Mouse (Mus musculus) small intestine, adult 2 months (tissue): ENCODE data around the gene Tnfrsf9. TPM values are rescaled to one million over a fixed set of nuclear protein-coding genes. Genes with fewer than 3 reads are reported as not detected.
"Not testable (repeated sequence)": the region's sequence is repeated elsewhere in the genome, so short reads cannot be mapped to it uniquely, and the experiment has no call there.

ENCODE experiments used
- H3K27ac ChIP-seq: fragments of 200-500 bp; 2 replicates; pipeline ENCODE4 v1.5.1; 2012; ENCODE audit warnings: low read depth, low read length, control low read depth, inconsistent platforms; ENCODE audit not compliant: insufficient read depth
- H3K27me3 ChIP-seq: fragments of 200-500 bp; 2 replicates; pipeline ENCODE4 v1.6.1; 2012; ENCODE audit warnings: mild to moderate bottlenecking, moderate library complexity, low read length, inconsistent platforms; ENCODE audit not compliant: control insufficient read depth, insufficient read depth
- H3K36me3 ChIP-seq: fragments of 200-500 bp; 2 replicates; pipeline ENCODE4 v1.6.1; 2012; ENCODE audit warnings: mild to moderate bottlenecking, low read length, control low read depth, inconsistent platforms; ENCODE audit not compliant: control insufficient read depth, insufficient read depth
- H3K4me1 ChIP-seq: fragments of 200-500 bp; 2 replicates; pipeline ENCODE4 v1.6.1; 2012; ENCODE audit warnings: low read length, inconsistent platforms, mixed read lengths; ENCODE audit not compliant: control insufficient read depth, insufficient read depth, insufficient read length
- H3K4me3 ChIP-seq: fragments of 200-500 bp; 2 replicates; pipeline ENCODE4 v1.5.1; 2012; ENCODE audit warnings: low read depth, mild to moderate bottlenecking, control low read depth, inconsistent platforms, low read length, moderate library complexity
- CTCF ChIP-seq: fragments of 200-500 bp; IDR thresholded peaks from 2 replicates; pipeline ENCODE4 v1.5.1; 2012; ENCODE audit warnings: low read depth, mild to moderate bottlenecking, control low read depth, inconsistent platforms, low read length, moderate library complexity, mixed read lengths; ENCODE audit not compliant: insufficient replicate concordance, insufficient read length; ENCODE audit errors: extremely low read depth
- POLR2A ChIP-seq: fragments of 200-500 bp; IDR thresholded peaks from 2 replicates; pipeline ENCODE4 v1.6.1; 2012; ENCODE audit warnings: low read depth, mild to moderate bottlenecking, control low read depth, inconsistent platforms, low read length, moderate library complexity
- WGBS: fragments of 180-500 bp; shearing (Covaris S2); methylation state at CpG from one replicate; pipeline ENCODE4 v1.1.7; 2018; 5-methylcytosine and 5-hydroxymethylcytosine counted together
- polyA plus RNA-seq: library from polyadenylated mRNA; depleted of rRNA; stranded (reverse); fragments of >200 nt; gene quantifications from 2 replicates; pipeline ENCODE4 v1.2.3, GENCODE M21; 2012

Gene Tnfrsf9
- polyA plus RNA-seq, 1 experiment = 1.3 TPM

DNA sequence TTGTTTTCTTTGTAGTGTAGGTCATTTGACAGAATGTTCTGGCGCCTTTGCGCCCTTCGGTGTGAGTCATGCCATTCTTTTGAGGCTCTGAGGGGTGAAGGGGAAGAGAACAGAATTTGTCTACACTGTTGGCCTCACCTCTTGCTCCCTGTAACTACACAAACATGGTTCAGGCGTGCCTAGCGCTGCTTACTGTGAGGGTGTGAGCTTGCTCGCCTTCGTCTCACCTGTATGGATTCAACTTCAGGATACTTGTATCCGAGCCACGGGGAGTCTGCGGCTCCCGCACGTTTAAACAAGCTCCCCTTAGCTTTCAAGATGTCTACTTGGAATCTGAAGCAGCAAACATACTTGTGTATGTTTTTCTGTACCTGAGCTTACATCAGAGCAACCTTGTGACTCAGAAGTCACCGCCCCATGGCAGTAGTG lies 43.4 kb upstream of the Tnfrsf9 start:
- no peak for TF ChIP-seq POLR2A
- TF ChIP-seq CTCF = no peak
- WGBS = 84% methylated on average over 13 of the region's 13 CpGs
- no peak overlapping the region for H3K27ac ChIP-seq
- H3K4me1 ChIP-seq = no peaks in the 10 kb centered on the region; the same call in 1 of the 2 replicates
- H3K27me3 ChIP-seq = no peaks in the 10 kb centered on the region
- no peak overlapping the region for H3K4me3 ChIP-seq
- peaks cover 24% of the 10 kb centered on the region for H3K36me3 ChIP-seq

DNA sequence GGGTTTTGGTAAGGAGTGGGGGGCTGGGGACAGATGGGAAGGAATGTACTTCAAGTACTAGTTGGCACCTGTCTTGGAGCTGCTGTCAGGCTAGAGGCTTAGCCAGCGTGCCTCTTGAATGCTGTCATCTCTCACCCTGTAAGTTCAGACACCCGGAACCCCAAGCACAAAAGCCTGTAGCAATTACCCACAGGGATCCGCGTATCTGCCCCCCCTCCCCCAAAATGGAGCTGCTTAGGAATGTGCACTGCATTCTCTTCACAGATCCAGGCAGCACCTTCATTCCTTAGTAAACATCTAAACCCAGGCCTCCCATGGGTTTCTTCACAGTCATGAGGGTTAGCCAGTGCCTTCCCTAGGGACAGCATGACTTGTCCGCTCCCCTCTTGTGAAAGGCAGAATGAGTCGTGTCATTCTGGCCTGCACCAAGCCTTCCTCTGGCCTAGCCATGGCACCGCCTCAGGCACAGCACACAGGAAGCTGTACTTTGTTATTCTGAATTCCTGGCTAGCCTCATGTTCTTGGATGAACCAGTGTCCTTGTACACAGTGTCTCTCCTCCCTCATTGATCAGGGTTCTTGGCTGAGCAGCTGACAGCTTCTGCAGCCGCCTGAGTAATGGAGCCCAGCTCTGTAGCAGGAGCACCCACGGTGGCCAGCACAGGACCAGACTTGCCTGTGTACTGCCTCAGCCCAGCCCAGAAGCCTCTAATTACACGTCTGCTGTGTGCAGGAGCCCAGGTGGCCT lies 42.8 kb upstream of the Tnfrsf9 start:
- WGBS = 55% methylated on average over 10 of the region's 10 CpGs
- Histone ChIP-seq H3K27me3 (no peaks in the 10 kb centered on the region), H3K4me3 (no peak overlapping the region), H3K4me1 (no peaks in the 10 kb centered on the region; the same call in 1 of the 2 replicates), H3K36me3 (peaks cover 18% of the 10 kb centered on the region), H3K27ac (peak overlapping the region; percentile 42; the same call in 1 of the 2 replicates)
- TF ChIP-seq POLR2A (no peak), CTCF (no peak)

DNA sequence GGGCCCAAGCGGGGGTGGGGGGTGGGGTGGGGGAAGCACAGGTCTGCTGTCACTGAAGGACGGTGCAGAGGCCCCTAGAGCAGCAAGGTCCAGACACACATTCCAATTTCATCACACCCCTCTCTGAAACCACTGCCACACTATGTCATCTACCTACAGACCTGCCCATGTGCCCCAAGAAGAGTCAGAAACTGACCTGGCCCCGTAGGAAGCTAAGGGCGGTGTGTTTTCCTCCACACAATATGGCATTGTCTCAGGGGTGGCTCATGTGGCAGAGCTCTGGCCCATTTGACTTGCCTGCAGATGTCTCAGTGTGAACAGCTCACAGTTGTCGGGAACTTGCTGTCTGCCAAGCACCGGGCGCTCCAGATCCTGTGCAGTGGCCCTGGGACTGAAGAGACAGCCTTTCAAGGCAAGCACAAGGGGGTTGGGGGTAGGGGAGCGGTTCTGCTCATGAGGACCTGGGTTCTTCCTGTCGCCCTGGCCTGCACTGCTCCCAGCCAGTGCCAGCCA lies 42.2 kb upstream of the Tnfrsf9 start:
- 62% methylated on average over 9 of the region's 9 CpGs for WGBS
- Histone ChIP-seq H3K4me1 (no peaks in the 10 kb centered on the region; the same call in 1 of the 2 replicates), H3K36me3 (peaks cover 12% of the 10 kb centered on the region; the same call in 1 of the 2 replicates), H3K4me3 (no peak overlapping the region), H3K27ac (no peak overlapping the region), H3K27me3 (no peaks in the 10 kb centered on the region)
- TF ChIP-seq POLR2A (no peak), CTCF (no peak)

DNA sequence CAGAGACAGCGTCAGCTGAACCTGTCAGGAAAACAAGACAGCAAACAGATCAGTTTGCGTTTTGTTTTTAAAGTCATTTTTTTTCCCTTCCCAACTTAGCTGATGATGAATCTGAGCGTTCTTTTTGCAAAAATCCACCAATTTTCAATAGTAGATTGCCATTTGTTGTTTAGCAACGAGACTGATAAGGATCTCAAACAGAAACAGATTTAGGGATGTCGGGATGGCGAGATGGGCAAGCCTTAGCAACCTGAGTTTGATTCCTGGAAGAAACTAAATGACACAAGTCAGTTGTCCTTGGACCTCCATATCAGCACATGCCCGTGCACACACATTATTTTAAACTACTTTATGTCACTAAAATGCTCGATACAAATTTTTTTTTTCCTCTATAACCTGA lies 41.7 kb upstream of the Tnfrsf9 start:
- 77% methylated on average over 8 of the region's 8 CpGs for WGBS
- Histone ChIP-seq H3K4me3 (no peak overlapping the region), H3K27me3 (no peaks in the 10 kb centered on the region), H3K27ac (no peak overlapping the region), H3K36me3 (peaks cover 7% of the 10 kb centered on the region; the same call in 1 of the 2 replicates), H3K4me1 (no peaks in the 10 kb centered on the region; the same call in 1 of the 2 replicates)
- no peak for TF ChIP-seq POLR2A
- TF ChIP-seq CTCF = no peak

DNA sequence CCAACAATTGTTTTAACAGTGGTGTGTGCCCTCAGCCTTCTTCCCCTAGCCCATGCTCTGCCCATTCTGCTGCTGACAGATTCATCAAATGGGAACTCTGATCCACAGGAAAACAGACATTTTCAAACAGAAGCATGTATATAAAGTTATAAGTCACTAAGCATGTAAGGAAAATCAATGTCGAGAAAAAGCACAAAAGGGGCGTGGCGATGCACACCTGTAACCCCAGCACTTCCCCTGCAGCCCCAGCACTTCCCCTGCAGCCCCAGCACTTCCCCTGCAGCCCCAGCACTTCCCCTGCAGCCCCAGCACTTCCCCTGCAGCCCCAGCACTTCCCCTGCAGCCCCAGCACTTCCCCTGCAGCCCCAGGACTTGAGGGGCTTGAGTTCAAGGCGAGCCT lies 39.9 kb upstream of the Tnfrsf9 start:
- 61% methylated on average over 4 of the region's 4 CpGs for WGBS
- H3K4me1 ChIP-seq, H3K27me3 ChIP-seq, H3K36me3 ChIP-seq, H3K27ac ChIP-seq, H3K4me3 ChIP-seq: not testable (repeated sequence)

DNA sequence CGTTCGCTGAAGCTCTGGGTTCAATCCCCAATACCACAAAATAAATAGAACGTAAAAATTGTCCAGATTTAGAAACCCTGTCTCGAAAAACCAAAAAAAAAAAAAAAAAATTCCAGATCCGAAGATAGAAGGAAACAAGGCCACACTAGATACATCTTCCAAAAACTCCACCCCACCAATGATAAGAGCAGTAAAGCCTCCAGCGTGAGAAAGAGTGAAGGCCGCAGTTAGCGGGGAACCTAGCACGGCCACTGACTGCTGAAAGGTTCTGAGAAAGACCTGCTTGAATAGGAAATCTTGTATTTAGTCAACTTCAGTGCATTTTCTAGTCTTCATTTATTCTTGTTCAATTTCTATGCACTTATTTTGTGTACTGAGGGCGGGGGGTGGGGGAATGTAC lies 39.0 kb upstream of the Tnfrsf9 start:
- H3K27me3 ChIP-seq = no peaks in the 10 kb centered on the region
- TF ChIP-seq CTCF (no peak), POLR2A (no peak)
- no peaks in the 10 kb centered on the region; the same call in 1 of the 2 replicates for H3K4me1 ChIP-seq
- no peak overlapping the region for H3K27ac ChIP-seq
- H3K36me3 ChIP-seq = no peaks in the 10 kb centered on the region
- H3K4me3 ChIP-seq = no peak overlapping the region
- 40% methylated on average over 10 of the region's 10 CpGs for WGBS

DNA sequence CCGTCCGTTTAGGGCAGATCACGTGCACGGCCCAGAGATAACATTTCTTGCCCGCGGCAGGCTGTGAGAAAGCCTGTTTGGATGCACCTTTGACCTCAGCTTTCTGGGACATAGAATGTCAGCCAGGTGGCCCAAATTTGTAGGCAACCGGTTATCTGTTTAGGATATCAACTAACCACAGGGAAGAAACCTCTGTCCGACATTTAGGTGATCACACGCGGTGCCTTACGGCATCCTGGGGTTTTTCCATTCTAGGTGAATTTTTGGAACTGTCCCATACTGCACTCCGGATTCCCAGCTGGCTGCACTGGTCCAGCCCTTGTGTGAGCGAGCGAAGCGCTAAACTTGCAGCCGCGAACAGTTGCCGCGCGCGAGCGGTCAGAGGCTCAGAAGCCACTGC lies 34.7 kb upstream of the Tnfrsf9 start:
- Histone ChIP-seq H3K4me1 (peaks cover 6% of the 10 kb centered on the region; the same call in 1 of the 2 replicates), H3K27ac (no peak overlapping the region), H3K27me3 (no peaks in the 10 kb centered on the region), H3K4me3 (no peak overlapping the region), H3K36me3 (no peaks in the 10 kb centered on the region)
- 97% methylated on average over 22 of the region's 22 CpGs for WGBS
- TF ChIP-seq POLR2A (no peak), CTCF (no peak)
